Mouse (Mus musculus): ENCODE results near the gene Rbfox3.

- no peak for TF ChIP-seq CTCF (IDR thresholded peaks at IDR 0.05; ENCODE audit: borderline replicate concordance, insufficient read depth, low read depth, low read length)
- TF ChIP-seq POLR2A (IDR thresholded peaks at IDR 0.05; ENCODE audit: borderline replicate concordance, insufficient read depth, low read length), result no peak
Observed at GRCm38 (mm10) chr11:118750745-118751330, 160.6 kb downstream of the Rbfox3 start.
